In genomic region chr6:140337897-140338749, GRCm38 (mm10) we compare ENCODE assay signal across 8 mouse cellular contexts.
DNase-seq lines count a peak whose midpoint lies in the region; ATAC-seq and TF ChIP-seq lines count a peak whose summit lies in the region.

No protein-coding gene starts in this region.

- H3K36me3 ChIP-seq in heart, postnatal 0 days (replicated peaks; ENCODE audit: control insufficient read depth, insufficient read depth, low read length): no peaks in the 10 kb centered on the region

- H3K4me2 ChIP-seq in heart, postnatal 0 days (ENCODE audit: low read depth, low read length): peak overlapping the region; percentile 46

- no peaks in the 10 kb centered on the region for H3K27me3 ChIP-seq in heart, postnatal 0 days (ENCODE audit: control insufficient read depth, insufficient read depth, low read length)

- no peak for ATAC-seq in heart, postnatal 0 days (ENCODE audit: insufficient read depth, low read depth)

- H3K4me1 ChIP-seq in heart, postnatal 0 days (ENCODE audit: control insufficient read depth, insufficient read depth): no peaks in the 10 kb centered on the region

- 35% methylated on average over 19 of the region's 19 CpGs for WGBS in heart, postnatal 0 days

- H3K4me3 ChIP-seq in heart, postnatal 0 days (ENCODE audit: low read depth, low read length): peak overlapping the region; percentile 25

- no peak overlapping the region for H3K27ac ChIP-seq in heart, postnatal 0 days (ENCODE audit: low read depth)

- DNase-seq in cerebellum, postnatal 14 days: peak; percentile 42 to 45
- DNase-seq in cerebellum, adult 9-11 months: no peak
- peak; percentile 84 for DNase-seq in R1 (ENCODE audit: low read depth, low spot score)
- no peak for DNase-seq in heart, postnatal 0 days (ENCODE audit: low spot score)
- peak; percentile 31 to 58 for DNase-seq in kidney, postnatal 4 days
- DNase-seq in retina, embryonic 14.5 days (ENCODE audit: low spot score): peak; percentile 22
- no peak for DNase-seq in left cerebral cortex, postnatal 10 days (ENCODE audit: extremely low spot score in 1 of 2, low spot score in 2 of 2)
- DNase-seq in urinary bladder, postnatal 25 days (ENCODE audit: low spot score): no peak

- no peaks in the 10 kb centered on the region for H3K9me3 ChIP-seq in heart, postnatal 0 days (replicated peaks; ENCODE audit: control insufficient read depth, low read length)

- H3K9ac ChIP-seq in heart, postnatal 0 days (replicated peaks; ENCODE audit: low read depth, low read length): no peak overlapping the region

- no peak for TF ChIP-seq CTCF in heart, postnatal 0 days (IDR thresholded peaks at IDR 0.05; ENCODE audit: low read depth)

- intact Hi-C loops in left cerebral cortex, postnatal 10 days (cut with DNase I): no loop called here

- TF ChIP-seq EP300 in heart, postnatal 0 days (IDR thresholded peaks at IDR 0.05; ENCODE audit: low read depth): no peak

Comparison
In these comparisons a context has a peak if more than half of its experiments do, and no peak if none do; other contexts are left out.
1. DNase-seq: peak in cerebellum, postnatal 14 days (2 of 2), R1 (single experiment), kidney, postnatal 4 days (2 of 2) and retina, embryonic 14.5 days (single experiment); none in cerebellum, adult 9-11 months (single experiment), heart, postnatal 0 days (single experiment), left cerebral cortex, postnatal 10 days (0 of 2) and urinary bladder, postnatal 25 days (single experiment).